ENCODE assay signal across 8 mouse cellular contexts in the genomic region with DNA sequence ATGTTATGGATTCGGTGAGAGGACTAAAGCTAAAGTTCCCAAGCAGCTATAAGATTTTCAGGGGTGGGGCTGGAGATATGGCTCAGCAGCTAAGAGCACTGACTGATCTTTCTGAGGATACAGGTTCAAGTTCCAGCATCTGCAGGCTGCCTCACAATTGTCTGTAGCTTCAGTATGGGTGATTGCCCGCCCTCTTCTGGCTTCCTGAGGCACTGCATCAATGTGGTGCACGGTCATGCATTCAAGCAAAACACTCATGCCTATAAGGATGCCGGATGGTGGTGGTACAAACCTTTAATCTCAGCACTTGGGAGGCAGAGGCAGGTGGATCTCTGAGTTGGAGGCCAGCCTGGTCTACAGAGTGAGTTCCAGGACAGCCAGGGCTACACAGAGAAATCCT. TPM values are rescaled to one million over a fixed set of nuclear protein-coding genes. Genes with fewer than 3 reads are reported as not detected.
A peak's percentile ranks its signal among the peaks of the same experiment; 100 is the strongest.
DNase-seq lines count a peak whose midpoint lies in the region; ATAC-seq and TF ChIP-seq lines count a peak whose summit lies in the region.

No protein-coding gene starts in this region.

- ATAC-seq in G1E (ENCODE audit: extremely low read depth, insufficient number of reproducible peaks, low FRiP score, poor library complexity, severe bottlenecking), result no peak; the same call in 1 of the 2 replicates
- ATAC-seq in neutrophil, adult 5-6 weeks (ENCODE audit: extremely low read depth, insufficient number of reproducible peaks, low FRiP score, poor library complexity, severe bottlenecking), result peak; percentile 77

- peaks cover 34% of the 10 kb centered on the region for H3K4me1 ChIP-seq in G1E (ENCODE audit: insufficient read depth, low read depth, low read length)

- peak; percentile 83 for TF ChIP-seq CTCF in G1E (IDR thresholded peaks at IDR 0.05; ENCODE audit: low read depth, low read length)
- TF ChIP-seq CTCF in brain, embryonic 14.5 days (IDR thresholded peaks at IDR 0.05; ENCODE audit: borderline replicate concordance, extremely low read depth, insufficient read depth, insufficient read length), result peak; percentile 77

- H3K9me3 ChIP-seq in G1E (replicated peaks), result no peaks in the 10 kb centered on the region

- H3K4me3 ChIP-seq in G1E (ENCODE audit: low read depth, low read length), result no peak overlapping the region

- peak; percentile 74 to 76 for DNase-seq in left cerebral cortex, adult 18-20 months (ENCODE audit: low spot score in 2 of 2)
- DNase-seq in left cerebral cortex, adult 11 months (ENCODE audit: low spot score), result no peak
- no peak for DNase-seq in G1E (ENCODE audit: low spot score)
- peak; percentile 78 for DNase-seq in brain, embryonic 14.5 days (ENCODE audit: low read depth)
- peak; percentile 60 to 81 for DNase-seq in frontal cortex, postnatal 36 days (ENCODE audit: low spot score in 2 of 2)
- DNase-seq in left cerebral cortex, postnatal 4 days, result peak; percentile 66
- no peak for DNase-seq in c-Kit-positive CD71-positive TER-119-positive erythroid progenitor cells, embryonic 14.5 days (ENCODE audit: low spot score)

- intact Hi-C loops in left cerebral cortex, postnatal 4 days (cut with DNase I), result no loop called here

- no peak for TF ChIP-seq POLR2A in brain, embryonic 14.5 days (IDR thresholded peaks at IDR 0.05; ENCODE audit: borderline replicate concordance, extremely low read depth, insufficient read depth, insufficient read length, poor library complexity, severe bottlenecking)

- H3K36me3 ChIP-seq in G1E (replicated peaks), result peaks cover 9% of the 10 kb centered on the region

- H3K27me3 ChIP-seq in G1E (ENCODE audit: insufficient read depth, low read length), result peaks cover 24% of the 10 kb centered on the region

RNA-seq across cellular contexts. Expression of a gene that starts 7.8 kb away (rescaled TPM):
- not detected for total RNA-seq in left cerebral cortex, adult 18-20 months (2021)
- not detected in 2 replicates for total RNA-seq in G1E (2014; fragmentation: Nextera tagmentation)
- total RNA-seq in G1E (2017), result 1.1 and 1.4 TPM in 2 replicates
- polyA plus RNA-seq in G1E (2012), result 0.15 TPM in 1 of 2 replicates, not detected in the other
- not detected in 2 replicates for polyA plus RNA-seq in brain, embryonic 14.5 days (2012; rRNA removed)
- not detected for total RNA-seq in left cerebral cortex, postnatal 4 days (2021)
- 0.93 TPM in 1 of 2 replicates, not detected in the other for total RNA-seq in neutrophil, adult 5-6 weeks (2017)

RNA-seq across cellular contexts. Expression of a gene that starts 12.0 kb away (rescaled TPM):
- 100 to 1,000 TPM; 262 to 268 TPM for total RNA-seq in left cerebral cortex, adult 18-20 months (2021)
- 4.1 and 7.5 TPM in 2 replicates for total RNA-seq in G1E (2014; fragmentation: Nextera tagmentation)
- 1.3 and 1.5 TPM in 2 replicates for total RNA-seq in G1E (2017)
- polyA plus RNA-seq in G1E (2012), result 1.2 and 1.4 TPM in 2 replicates
- 72.1 and 101 TPM in 2 replicates for polyA plus RNA-seq in brain, embryonic 14.5 days (2012; rRNA removed)
- 100 to 1,000 TPM; 152 to 156 TPM for total RNA-seq in left cerebral cortex, postnatal 4 days (2021)
- total RNA-seq in neutrophil, adult 5-6 weeks (2017), result 8.5 and 8.8 TPM in 2 replicates

RNA-seq across cellular contexts. Expression of a gene that starts 38.7 kb away (rescaled TPM):
- total RNA-seq in left cerebral cortex, adult 18-20 months (2021), result 100 to 1,000 TPM; 180 to 185 TPM
- total RNA-seq in G1E (2014; fragmentation: Nextera tagmentation) (132 and 136 TPM in 2 replicates), G1E (2017) (211 and 261 TPM in 2 replicates)
- polyA plus RNA-seq in G1E (2012), result 223 and 236 TPM in 2 replicates
- polyA plus RNA-seq in brain, embryonic 14.5 days (2012; rRNA removed), result 203 and 264 TPM in 2 replicates
- 100 to 1,000 TPM; 244 to 265 TPM for total RNA-seq in left cerebral cortex, postnatal 4 days (2021)
- 115 and 128 TPM in 2 replicates for total RNA-seq in neutrophil, adult 5-6 weeks (2017)

RNA-seq across cellular contexts. Expression of a gene that starts 45.1 kb away (rescaled TPM):
- total RNA-seq in left cerebral cortex, adult 18-20 months (2021), result 100 to 1,000 TPM; 366 to 369 TPM
- total RNA-seq in G1E (2014; fragmentation: Nextera tagmentation), result 1.8 TPM in 1 of 2 replicates, not detected in the other
- total RNA-seq in G1E (2017), result 0.29 and 0.98 TPM in 2 replicates
- 0.04 TPM in 2 replicates for polyA plus RNA-seq in G1E (2012)
- 42.3 and 58.2 TPM in 2 replicates for polyA plus RNA-seq in brain, embryonic 14.5 days (2012; rRNA removed)
- 100 to 1,000 TPM; 156 to 162 TPM for total RNA-seq in left cerebral cortex, postnatal 4 days (2021)
- total RNA-seq in neutrophil, adult 5-6 weeks (2017), result not detected in 2 replicates

RNA-seq across cellular contexts. Expression of a gene that starts 48.7 kb away (rescaled TPM):
- total RNA-seq in left cerebral cortex, adult 18-20 months (2021), result 10 to 100 TPM; 10.3 to 11.6 TPM
- 15.2 and 16.8 TPM in 2 replicates for total RNA-seq in G1E (2014; fragmentation: Nextera tagmentation)
- total RNA-seq in G1E (2017), result 12.9 and 18.7 TPM in 2 replicates
- polyA plus RNA-seq in G1E (2012), result 4.3 and 9.4 TPM in 2 replicates
- 26.9 and 44.7 TPM in 2 replicates for polyA plus RNA-seq in brain, embryonic 14.5 days (2012; rRNA removed)
- 10 to 100 TPM; 15.7 to 16.8 TPM for total RNA-seq in left cerebral cortex, postnatal 4 days (2021)
- total RNA-seq in neutrophil, adult 5-6 weeks (2017), result 13.9 and 27.7 TPM in 2 replicates

Comparison
In these comparisons a context has a peak if more than half of its experiments do, and no peak if none do; other contexts are left out.
1. DNase-seq: peak in left cerebral cortex, adult 18-20 months (2 of 2), brain, embryonic 14.5 days (single experiment), frontal cortex, postnatal 36 days (2 of 2) and left cerebral cortex, postnatal 4 days (single experiment); none in left cerebral cortex, adult 11 months (single experiment), G1E (single experiment) and c-Kit-positive CD71-positive TER-119-positive erythroid progenitor cells, embryonic 14.5 days (single experiment).
2. RNA of a gene that starts 12.0 kb away (total RNA-seq): 262 to 268 TPM in left cerebral cortex, adult 18-20 months and 152 to 156 TPM in left cerebral cortex, postnatal 4 days; 8.5 to 8.8 TPM in neutrophil, adult 5-6 weeks and 1.3 to 7.5 TPM in G1E; every median in the first group is over 10 times any median in the second.